Mouse (Mus musculus) megakaryocyte progenitor cell, adult 5-6 weeks (primary cell): Measurements from ENCODE around the gene Arhgap21. TPM values are rescaled to one million over a fixed set of nuclear protein-coding genes. Genes with fewer than 3 reads are reported as not detected.

Source experiments
- ATAC-seq: replicated peaks from 2 replicates; pipeline ENCODE4 v1.8.0; 2016; ENCODE audit warnings: mild to moderate bottlenecking, moderate TSS enrichment, inconsistent platforms; ENCODE audit not compliant: poor library complexity
- total RNA-seq, 2 experiments: library from RNA; stranded (forward) in 1 of 2; stranded (reverse) in 1 of 2; fragments of 157-497, 149-512 nt in 1 of 2; fragments of 200-1000 nt in 1 of 2; gene quantifications; 2 replicates each; pipeline versions ENCODE4 v1.2.3 to v1.2.4; 2015 to 2017

Gene Arhgap21
- total RNA-seq, 2 experiments from 2014 or later, result 15.3 to 37.6 TPM

DNA sequence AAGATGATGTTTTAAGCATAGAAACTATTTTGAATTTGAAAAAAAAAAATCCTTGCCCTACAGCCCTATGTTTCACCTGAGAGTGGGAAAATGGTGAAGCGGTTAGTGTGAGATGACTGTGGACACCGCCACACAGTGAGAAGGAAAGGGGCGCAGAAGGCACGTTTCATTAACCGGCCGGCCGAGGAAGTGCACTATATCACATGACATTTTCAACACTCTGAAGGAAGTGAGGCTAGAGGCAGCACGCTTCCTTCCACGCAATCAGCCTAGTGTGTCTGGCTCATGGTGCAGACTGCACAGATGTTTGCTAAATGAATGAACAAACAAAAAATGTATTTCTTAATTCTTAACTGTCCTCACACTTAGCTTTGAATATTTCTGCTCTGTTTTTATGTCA lies 69.4 kb downstream of the Arhgap21 start:
- peak; percentile 90 for ATAC-seq

DNA sequence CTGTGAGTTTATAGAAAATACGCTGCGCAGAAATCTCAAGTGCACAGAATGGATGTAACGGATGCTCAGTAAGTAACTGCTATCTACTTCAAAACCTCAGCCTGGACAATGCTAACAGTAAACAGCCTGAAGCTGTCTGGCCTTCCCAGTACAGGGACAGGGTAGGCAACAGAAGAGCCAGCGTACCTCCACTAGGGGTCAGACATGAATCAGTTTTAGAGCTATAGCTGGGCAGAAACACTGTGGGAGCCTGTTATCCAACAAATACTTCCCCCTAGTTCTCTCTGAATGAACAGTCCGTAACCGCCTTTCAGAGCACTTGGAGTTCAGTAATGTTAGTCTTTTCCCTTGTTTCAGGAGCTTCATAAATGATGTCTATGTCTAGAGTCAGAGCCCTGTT lies 70.0 kb downstream of the Arhgap21 start:
- ATAC-seq, result peak; percentile 92

DNA sequence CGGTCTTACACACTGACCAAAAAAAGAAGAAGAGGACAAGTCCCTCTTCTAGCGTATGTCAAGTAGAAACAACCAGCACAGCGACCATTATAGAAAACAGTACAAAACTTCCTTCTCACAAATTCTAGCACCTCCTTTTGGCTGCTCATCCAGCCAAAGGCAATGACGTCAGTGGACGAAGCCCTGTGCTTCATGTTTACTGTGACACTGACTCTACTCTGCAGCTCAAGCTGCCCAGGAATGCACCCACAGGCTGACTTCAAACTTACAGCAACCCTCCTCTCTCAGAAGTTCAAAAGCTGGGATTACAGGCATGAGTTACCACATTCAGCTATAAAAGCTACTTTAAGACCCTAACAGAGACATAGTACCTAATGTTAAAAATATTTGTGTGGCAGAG lies 72.2 kb downstream of the Arhgap21 start:
- no peak for ATAC-seq

DNA sequence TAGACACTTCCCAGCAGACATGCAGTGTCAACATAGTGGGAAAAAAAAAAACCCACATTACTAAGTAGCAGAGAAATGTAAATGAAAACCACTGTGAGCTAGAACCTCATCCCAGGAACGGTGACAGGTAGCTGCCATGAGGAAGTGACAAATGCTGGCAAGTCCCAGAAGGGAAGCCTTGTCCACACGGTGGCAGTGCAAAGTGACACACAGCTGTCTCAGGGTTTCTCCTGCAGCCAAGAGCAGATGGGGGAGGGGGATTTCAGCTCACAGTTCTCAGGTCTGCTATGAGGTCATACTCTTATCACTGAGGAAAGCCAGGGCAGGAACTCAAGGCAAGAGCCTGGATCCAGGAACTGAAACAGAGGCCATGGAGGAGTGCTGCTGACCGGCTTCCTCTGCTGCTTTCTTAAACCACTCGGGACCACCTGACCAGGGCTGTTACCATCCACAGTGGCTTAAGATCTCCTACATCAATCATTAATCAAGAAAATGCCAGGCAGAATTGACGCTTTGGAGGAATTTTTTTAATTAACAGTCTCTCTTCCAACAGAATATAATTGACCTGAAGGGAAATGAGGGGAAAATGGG lies 74.5 kb downstream of the Arhgap21 start:
- peak; percentile 85 for ATAC-seq

DNA sequence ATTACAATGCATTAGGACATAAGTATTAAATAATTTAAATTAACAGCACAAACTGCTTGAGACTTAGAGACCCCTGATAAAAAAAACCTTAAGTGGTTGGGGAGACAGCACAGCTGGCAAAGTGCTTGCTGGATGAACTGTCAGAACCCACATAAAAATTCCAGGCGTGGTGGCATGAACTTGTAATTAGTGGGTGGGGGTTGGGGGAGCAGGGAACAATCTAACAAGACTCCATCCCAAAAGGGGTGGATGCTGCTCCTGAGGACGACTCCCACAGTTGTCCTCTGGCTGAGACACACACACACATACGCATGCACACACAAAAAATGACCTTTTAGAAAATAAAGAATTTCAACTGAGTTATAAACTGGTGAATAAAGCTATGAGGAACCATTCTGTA lies 79.9 kb downstream of the Arhgap21 start:
- ATAC-seq, result no peak

DNA sequence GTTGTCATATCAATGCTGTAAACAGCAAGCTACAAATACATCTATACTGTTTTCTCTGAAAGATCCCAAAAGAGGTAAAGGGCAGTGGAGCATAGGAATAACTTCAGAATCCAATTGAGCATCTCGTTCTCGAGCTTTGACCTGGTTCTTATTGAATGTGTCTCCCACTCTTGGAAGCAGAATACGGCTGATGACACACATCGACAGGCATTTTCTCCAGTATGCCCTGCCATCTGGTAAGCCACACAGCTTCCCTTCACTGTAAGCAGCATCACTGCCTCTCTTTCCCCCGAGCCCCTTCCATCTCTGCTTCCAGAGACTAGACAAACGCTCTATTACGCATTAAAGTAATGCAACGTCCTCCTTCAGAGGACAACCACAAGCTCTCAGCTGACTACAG lies 85.4 kb downstream of the Arhgap21 start:
- ATAC-seq, result no peak

DNA sequence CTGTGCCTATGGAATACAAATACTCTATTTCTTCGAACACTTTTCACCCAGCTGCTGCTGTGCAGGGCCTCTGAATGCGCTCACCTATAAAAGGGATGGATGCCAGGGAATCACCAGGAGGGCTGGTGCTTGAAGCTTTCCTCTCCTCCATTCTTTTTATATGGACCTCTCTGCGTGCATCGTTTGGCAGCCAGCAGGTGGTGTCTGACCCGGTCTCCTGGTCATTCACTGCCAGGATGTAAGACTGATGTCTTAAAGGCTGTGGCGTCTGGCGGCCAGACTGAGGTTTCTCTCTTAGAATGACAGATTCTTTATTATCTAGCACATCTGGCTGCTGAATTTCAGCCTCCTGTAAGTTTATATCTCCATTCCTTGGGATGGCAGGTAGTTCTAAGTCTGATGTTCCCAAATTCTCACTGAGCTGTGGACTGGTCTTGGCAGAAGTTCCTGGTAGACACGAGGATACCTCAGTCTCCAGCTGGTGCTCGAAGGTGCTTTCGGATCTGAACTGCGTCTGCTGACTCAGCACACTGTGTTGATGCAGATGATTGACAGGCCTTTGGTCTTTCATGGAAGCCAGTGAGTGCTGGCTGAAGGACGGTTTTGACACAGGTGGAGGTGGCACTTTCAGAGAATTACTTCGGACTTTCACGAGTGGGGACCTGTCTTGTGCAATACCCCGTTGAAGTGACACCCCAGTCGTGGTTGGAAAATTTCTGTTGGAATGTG lies 88.6 kb downstream of the Arhgap21 start:
- ATAC-seq, result no peak

DNA sequence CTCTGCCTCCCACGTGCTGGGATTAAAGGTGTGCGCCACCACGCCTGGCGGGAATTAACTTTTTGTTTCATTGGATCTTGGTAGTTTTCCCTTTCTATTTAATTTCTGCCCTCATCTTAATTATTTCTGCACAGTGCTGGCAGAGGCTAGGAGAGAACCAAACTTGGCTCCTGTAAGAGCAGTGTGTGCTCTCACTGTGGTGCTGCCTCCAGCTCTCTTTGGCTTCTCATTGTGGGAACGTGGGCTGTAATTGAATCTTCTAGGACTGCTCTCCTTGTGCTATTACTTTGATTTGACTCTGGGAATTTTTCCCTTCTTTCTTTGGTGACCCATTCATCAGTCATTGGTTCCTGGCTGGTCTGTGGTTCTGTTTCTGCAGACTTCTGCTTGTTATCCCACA lies 94.1 kb downstream of the Arhgap21 start:
- no peak for ATAC-seq

DNA sequence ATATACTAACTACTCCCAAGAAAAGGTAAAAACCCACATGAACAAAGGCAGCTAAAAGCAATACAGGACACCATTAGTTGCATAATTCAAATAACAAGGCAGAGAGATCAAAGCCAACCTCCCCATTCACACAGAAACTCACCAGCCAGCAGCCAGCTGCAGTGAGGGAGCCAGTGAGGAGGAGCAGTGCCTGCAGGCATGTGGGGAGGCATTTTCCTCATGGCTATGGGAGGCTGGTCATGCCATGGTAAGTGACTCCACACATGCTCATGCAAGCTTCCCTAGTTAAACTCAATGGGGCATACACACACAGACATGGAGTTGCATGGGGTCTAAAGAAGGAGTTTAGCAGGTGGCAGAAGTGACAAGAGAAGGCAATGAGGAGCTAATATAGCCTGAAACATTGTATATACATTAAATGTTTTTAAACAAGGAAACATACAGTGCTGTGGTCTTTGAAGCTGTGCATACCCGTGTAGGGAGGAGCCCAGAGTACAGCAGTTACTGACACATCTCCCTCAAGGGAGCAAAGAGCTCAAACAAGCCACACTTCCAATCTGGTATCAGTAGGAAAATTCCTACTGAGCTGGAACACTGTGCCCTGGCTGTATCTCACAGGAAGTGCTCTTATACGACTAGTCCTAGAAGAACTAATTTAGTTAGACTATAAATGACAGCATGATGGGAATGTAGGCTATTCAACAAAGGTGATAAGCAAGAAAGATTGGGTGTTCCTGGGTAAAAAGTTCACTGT lies 99.3 kb downstream of the Arhgap21 start:
- no peak for ATAC-seq

DNA sequence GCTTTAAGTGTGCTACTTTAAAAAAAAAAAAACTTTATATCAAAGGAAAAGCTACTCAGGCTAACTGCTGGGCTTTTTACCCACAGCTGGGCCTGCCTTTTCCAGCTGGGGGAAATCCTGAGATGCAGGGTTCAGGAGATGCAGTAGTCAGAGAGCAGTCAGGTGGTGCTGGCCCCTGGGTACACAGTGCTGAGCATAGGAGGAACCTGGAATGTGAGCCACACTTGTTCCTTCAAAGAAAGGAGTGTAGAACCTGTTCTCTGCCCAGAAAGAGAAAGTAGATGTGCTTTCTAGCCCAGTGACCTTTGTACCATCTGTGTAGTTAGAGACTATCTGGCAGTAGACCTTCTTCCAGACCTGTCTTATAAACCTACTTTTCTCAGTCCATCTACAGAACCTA lies 100.6 kb downstream of the Arhgap21 start:
- ATAC-seq, result no peak

DNA sequence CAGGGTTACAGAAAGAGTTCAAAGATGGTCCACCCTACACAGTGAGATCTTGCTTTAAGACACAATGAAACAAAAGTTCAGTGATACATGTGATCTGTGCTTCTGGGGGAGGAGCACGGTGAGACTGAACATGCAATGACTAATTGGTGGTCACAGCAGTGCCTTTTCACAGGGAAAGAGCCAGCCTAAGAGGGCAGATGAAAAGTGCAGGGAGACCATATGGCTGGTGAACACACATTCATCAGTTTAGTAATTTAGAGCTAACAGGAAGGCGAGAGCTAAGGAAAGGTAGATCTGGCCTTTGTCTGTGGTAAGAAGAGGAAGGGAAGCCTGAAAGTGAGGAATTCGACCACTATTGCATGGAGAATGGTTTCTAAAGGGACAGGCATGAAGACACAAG lies 102.9 kb downstream of the Arhgap21 start:
- no peak for ATAC-seq

DNA sequence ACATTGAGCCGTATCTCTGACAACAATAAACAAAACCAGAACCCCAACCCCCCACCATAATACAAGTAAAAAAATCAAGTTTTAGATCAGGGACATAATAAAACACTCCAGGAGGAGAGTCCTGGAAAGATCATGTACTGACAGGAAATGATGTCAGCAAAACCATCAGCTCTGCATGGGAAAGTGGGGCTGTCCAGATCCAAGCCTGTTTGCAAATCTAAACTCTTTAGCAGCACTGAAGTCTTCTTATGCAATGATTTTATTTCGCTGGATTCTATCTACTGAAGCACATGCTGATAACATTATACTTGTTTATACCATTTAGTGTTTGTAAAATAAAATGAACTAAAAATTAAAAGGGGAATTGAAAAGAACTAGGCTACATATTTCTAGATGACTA lies 104.1 kb downstream of the Arhgap21 start:
- ATAC-seq, result no peak

DNA sequence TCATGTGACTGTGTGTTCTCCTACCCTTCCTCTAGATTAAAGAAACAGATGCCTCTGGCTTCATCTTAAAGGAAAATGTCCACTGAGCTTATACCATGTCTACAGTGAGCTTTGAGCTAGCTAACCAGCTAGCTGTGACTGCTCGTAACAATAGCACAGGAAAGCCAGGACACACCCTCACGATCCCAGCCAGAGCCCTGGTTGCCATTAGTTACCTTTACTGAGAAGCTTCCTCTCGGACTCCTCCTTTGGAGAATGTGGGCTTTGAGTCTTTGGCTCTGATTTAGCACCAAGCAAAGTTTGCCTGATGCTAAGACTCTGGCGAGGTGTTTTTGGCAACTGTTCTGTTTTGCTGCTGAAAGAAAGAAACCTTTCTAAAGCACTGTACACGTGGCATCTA lies 107.9 kb downstream of the Arhgap21 start:
- ATAC-seq, result no peak

DNA sequence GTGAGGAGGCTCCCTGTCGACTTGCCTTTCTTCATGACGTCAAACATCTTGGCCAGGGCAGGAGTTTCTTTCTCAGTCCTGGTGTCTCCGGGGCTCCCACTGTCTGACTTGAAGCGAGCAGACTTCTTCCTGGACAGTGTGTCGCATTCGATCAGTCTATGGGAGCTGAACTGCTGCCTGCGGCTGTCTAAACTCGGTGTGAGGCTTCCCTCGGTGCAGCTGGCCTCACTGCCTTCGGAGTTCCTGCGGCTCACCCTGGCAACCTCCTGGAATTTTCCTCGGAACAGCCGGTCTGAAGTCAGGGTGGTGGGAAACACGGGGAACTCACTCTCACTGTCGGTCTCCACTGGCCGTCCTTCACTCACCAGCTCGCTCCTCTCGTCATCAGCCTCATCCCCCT lies 119.3 kb downstream of the Arhgap21 start:
- no peak for ATAC-seq

DNA sequence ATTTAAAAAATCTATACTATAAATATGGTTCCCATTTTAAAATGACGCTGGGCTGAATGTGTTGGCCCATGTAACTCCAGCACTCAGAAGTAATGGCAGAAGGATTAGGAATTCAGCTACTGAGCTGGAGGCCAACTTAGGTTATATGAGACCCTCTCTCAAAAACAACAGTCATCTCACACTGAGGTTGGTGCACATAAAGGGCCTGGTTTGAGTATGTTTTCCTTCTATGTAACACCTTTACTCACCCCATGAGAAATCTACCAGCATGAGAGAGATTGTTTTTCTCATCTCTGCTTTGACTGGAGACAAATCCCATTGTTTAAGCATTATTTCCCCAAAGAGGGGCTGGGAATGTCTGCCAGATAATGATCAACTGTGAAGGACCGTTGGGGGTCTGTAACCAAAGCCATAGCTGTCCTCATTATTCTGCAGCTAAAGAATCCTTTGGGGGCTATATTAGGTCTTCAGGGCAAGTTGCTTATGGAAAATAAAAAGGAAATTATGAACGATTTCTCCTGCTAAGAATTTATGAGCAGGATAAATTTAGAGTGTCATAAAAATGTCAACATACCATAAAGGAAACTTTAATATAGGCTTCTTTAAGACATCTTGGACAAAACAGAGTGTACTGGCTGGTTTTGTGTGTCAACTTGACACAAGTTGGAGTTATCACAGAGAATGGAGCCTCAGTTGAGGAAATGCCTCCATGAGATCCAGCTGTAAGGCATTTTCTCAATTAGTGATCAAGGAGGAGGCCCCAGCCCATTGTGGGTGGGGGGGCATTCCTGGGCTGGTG lies 136.9 kb downstream of the Arhgap21 start:
- ATAC-seq, result no peak

DNA sequence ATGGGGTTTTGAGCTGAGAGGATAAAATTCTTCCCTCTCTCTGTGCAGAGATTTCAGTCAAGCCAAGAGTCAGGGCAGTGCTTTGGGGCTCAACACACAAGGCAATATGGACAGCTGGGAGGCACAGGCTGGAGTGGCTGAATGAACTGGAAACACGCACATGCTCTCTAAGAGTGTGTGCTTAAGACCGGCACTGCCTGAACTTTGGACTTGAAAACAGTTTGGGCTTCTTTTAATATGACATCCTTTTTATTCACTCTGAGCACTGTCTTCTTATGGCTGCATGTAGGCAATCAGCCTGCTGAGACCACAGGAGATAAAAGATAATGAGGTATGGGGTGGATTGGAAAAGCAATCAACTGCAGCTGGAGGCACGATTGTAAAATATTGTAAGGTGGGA lies 137.8 kb downstream of the Arhgap21 start:
- no peak for ATAC-seq

DNA sequence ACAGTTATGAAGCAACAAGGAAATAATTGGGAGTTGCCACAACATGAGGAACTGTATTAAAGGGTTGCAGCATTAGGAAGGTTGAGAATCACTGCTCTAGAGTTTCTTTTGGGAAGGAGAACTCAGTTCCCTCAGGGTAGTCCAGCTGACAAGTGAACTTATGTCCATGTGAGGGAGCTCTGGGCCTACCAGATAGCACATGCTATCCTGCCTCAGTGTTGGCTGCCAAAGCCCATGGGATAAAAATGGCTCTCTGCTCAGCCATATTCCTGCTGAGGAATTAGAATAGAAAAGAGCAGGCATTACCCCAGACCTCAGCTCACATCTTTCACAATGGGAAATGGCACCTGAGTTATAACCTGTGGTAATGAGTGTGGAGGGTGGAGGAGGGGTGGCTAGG lies 142.4 kb downstream of the Arhgap21 start:
- no peak for ATAC-seq

DNA sequence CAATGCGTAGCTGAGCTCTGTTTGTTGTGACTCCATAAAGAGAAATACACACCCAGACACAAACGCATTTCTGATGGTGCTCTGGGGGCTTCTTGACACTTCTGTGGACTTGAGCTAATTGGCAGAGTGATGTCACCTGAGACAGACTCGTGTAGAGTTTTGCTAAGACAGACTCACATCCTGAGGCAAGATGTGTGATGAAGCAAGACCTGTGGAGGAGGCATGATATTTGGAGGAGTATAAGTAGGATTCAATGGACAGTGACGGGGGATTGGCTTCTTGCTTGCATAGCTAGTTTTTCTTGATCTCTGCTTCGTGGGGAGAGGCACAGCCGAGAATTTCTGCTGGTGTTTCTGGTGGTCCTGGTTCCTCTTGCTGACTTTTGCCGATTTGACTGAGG lies 150.5 kb downstream of the Arhgap21 start:
- ATAC-seq, result no peak

DNA sequence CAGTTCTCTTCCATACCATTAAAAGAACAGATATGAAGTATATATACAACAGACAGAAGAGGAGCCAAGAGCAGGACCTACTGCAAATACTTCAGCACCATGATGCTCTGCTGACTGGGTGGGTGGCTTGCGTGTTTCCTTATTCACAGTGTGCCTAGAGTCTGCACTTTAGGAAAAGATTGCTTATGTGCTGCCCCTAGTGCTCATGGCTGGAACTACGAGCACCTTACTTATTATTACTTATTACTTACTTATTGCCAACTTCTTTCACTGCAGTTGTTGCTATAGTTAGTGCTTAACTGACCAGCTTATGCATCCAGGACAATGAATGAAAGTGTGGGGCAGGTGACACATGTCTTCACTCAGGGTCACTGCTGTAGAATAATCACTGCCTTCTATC lies 154.7 kb downstream of the Arhgap21 start:
- ATAC-seq, result peak; percentile 64

DNA sequence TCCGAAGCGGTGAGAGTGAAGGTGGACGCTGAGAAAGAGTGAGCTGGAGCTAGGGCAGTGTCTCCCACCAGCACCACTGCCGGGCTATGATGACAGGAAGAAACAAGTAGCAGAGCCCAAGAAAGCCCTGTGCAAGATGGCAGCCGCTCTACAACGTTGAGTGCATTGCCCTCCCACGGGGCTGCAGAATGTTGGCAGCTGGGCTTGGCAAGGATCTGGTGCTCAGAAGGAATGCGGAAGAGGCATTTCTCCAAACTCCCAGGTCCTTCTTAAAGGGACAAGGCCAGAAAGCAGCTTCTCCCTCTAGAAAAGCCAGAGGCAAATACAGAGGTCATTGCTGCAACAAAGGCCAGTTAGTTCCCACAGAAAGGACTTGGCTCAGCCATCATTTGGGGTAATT lies 157.2 kb downstream of the Arhgap21 start:
- no peak for ATAC-seq

DNA sequence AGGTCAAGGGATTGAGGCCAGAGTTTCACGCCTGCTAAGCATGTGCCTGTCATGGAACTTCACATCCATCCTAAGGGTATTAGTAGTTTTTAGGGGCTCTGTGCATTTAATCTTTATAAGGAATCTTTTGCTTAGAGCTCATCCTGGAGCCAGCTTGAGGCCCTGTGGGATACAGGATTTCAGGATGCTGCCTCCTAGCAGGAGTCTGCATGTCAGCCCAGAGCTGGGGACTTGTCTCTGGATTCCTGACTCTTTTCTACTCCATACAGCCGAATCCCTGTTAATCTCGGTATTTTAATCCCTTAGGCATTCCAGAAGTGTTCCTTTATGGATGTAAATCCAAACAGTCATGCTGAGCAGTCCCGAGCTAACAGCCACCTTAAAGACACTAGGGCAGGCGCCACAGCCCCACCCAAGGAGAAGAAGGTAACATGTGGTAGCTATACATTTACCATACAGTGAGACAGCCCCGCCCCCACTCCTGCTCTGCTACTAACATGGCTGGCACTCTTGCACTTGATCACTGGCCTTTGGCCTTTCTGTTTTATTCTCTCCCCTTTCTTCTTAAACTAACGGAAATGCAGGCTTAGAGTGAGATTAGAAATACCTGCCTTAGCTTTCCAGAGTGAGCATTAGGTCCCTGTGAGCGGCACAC lies 167.3 kb downstream of the Arhgap21 start:
- no peak for ATAC-seq
